Mouse (Mus musculus) ES-Bruce4 (cell line): ENCODE data around the gene Opa1. TPM values are rescaled to one million over a fixed set of nuclear protein-coding genes. Genes with fewer than 3 reads are reported as not detected.

Experiments used
- H3K27ac ChIP-seq: 2 replicates; pipeline ENCODE4 v1.5.1; 2012; ENCODE audit warnings: low read length, inconsistent platforms; ENCODE audit not compliant: insufficient read depth
- H3K27me3 ChIP-seq: 2 replicates; pipeline ENCODE4 v1.6.1; 2012; ENCODE audit warnings: mild to moderate bottlenecking, low read length, inconsistent platforms; ENCODE audit not compliant: control insufficient read depth, poor library complexity, insufficient read depth, severe bottlenecking
- H3K36me3 ChIP-seq: 2 replicates; pipeline ENCODE4 v1.6.1; 2012; ENCODE audit warnings: inconsistent platforms, mild to moderate bottlenecking, low read length, moderate library complexity; ENCODE audit not compliant: control insufficient read depth, poor library complexity, insufficient read depth, severe bottlenecking
- H3K4me1 ChIP-seq: one replicate; pipeline ENCODE4 v1.8.1; 2011; ENCODE audit warnings: low read length; ENCODE audit not compliant: control insufficient read depth, insufficient read depth
- H3K4me3 ChIP-seq: 2 replicates; pipeline ENCODE4 v1.5.1; 2011; ENCODE audit warnings: low read depth, mild to moderate bottlenecking, low read length
- H3K9ac ChIP-seq: 2 replicates; pipeline ENCODE4 v1.6.1; 2012; ENCODE audit warnings: low read depth, mild to moderate bottlenecking, inconsistent platforms; ENCODE audit not compliant: poor library complexity, severe bottlenecking
- H3K9me3 ChIP-seq: replicated peaks from 2 replicates; pipeline ENCODE4 v1.6.1; 2012; ENCODE audit warnings: mild to moderate bottlenecking, low read length, inconsistent platforms; ENCODE audit not compliant: control insufficient read depth, poor library complexity, insufficient read depth, severe bottlenecking
- CTCF ChIP-seq: IDR thresholded peaks from one replicate; pipeline ENCODE4 v1.8.1; 2011; ENCODE audit warnings: low read depth, low read length
- EP300 ChIP-seq: IDR thresholded peaks from 2 replicates; pipeline ENCODE4 v1.6.1; 2011; ENCODE audit warnings: low read depth, low read length; ENCODE audit not compliant: insufficient read depth
- POLR2A ChIP-seq: IDR thresholded peaks from one replicate; pipeline ENCODE4 v1.8.1; 2011; ENCODE audit warnings: low read length; ENCODE audit not compliant: insufficient read depth
- polyA plus RNA-seq: library from polyadenylated mRNA; stranded (reverse); fragments of >200 nt; gene quantifications from 2 replicates; pipeline ENCODE4 v1.2.4, GENCODE M21; 2011; ENCODE audit warnings: low read depth; ENCODE audit not compliant: missing spikeins, insufficient read depth, insufficient read length

The Opa1 gene
- polyA plus RNA-seq, 1 experiment = 60.7 TPM

DNA sequence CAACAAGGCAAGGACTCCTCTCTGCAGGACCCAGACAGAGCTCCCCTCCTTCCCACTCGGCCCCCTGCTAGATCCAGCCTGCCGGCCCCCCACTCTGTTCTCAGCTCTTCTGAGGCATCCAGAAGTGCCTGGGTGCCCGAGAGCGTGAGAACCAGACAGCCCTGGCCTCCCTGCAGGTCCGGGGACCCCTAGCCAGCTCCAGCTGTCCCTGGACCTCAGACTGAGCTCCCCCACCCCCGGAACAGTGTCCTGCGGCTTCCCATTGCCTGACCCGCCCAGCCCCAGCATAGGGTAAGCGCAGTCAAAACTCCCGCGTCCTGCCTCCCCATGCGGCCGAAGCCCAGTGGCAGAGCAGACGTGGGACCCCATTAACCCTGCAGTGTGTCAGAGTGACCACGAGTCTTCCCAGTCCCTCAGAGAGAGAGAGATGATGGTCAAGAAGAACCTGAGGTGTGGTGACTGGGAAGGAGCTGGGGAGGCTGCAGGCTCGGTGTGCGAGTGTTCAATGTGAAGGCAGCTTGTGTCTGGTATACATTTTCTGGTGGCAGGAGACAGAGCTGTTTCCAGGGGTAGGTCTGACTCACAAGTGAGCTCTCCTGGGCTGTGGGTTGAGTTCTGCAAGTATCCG, 101.5 kb downstream of the Opa1 start:
- peak overlapping the region; percentile 27 for H3K4me3 ChIP-seq
- no peak for TF ChIP-seq POLR2A
- TF ChIP-seq EP300 = no peak
- TF ChIP-seq CTCF = no peak
- H3K27me3 ChIP-seq = no peaks in the 10 kb centered on the region
- no peaks in the 10 kb centered on the region for H3K36me3 ChIP-seq
- H3K9ac ChIP-seq = peak overlapping the region; percentile 46
- no peak overlapping the region for H3K27ac ChIP-seq
- H3K9me3 ChIP-seq = no peaks in the 10 kb centered on the region; the same call in 1 of the 2 replicates
- peaks cover 9% of the 10 kb centered on the region for H3K4me1 ChIP-seq

GRCm38 (mm10) chr16:29682555-29683431, 103.7 kb downstream of the Opa1 start:
- Histone ChIP-seq H3K4me3 (peak overlapping the region; percentile 77), H3K4me1 (peaks cover 9% of the 10 kb centered on the region), H3K36me3 (no peaks in the 10 kb centered on the region), H3K27ac (peak overlapping the region; percentile 94), H3K27me3 (no peaks in the 10 kb centered on the region), H3K9me3 (no peaks in the 10 kb centered on the region), H3K9ac (peak overlapping the region; percentile 50)
- TF ChIP-seq POLR2A (no peak), CTCF (no peak), EP300 (peak; percentile 98)

DNA sequence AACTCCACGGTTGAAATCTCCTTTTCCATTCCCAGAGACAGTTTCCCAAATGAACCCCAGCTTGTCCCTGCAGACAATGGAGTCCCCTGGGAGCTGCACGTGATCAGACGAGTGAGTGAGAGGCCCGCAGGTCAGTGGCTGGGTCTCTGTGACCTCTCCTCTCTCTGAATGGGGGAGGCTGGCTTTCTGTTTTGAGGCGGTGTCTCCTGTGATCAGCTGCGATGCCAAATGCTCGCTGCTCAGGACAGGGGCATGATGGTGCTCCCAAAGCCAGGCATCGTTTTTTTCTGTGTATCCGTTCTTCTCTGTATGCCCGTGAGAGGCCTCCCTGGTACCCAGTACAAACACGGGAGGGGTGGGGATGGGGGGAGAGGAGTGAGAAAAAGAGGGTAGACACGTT, 104.4 kb downstream of the Opa1 start:
- peak overlapping the region; percentile 35; the same call in 1 of the 2 replicates for H3K4me3 ChIP-seq
- H3K27ac ChIP-seq = peak overlapping the region; percentile 94
- H3K9me3 ChIP-seq = no peaks in the 10 kb centered on the region
- peaks cover 9% of the 10 kb centered on the region for H3K4me1 ChIP-seq
- H3K36me3 ChIP-seq = no peaks in the 10 kb centered on the region
- peak overlapping the region; percentile 50 for H3K9ac ChIP-seq
- H3K27me3 ChIP-seq = no peaks in the 10 kb centered on the region
- TF ChIP-seq EP300 (peak; percentile 97), POLR2A (no peak), CTCF (no peak)

DNA sequence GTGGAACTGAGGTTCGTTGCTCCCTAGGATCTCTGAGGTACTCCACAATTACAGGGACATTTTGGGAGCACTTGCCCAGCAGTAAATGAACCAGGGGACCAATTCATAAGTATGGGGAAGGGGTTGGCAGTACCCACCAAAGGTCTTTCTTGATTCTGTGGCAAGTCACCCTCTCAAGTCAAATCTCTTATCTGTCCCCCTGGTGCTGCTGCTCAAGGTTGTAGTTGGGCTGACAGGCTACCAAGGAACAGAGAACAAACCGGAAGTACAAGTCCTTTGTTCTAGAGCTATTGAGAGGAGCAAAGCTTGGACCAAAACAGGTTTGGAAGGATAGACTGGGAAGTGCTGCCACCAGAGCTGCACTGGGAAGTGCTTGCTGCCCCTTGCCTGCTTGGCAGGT, 105.0 kb downstream of the Opa1 start:
- Histone ChIP-seq H3K4me1 (peaks cover 9% of the 10 kb centered on the region), H3K4me3 (peak overlapping the region; percentile 26), H3K9me3 (no peaks in the 10 kb centered on the region), H3K27ac (peak overlapping the region; percentile 94), H3K27me3 (no peaks in the 10 kb centered on the region), H3K9ac (peak overlapping the region; percentile 50), H3K36me3 (no peaks in the 10 kb centered on the region)
- TF ChIP-seq POLR2A (no peak), EP300 (no peak), CTCF (no peak)

- no peaks in the 10 kb centered on the region for H3K9me3 ChIP-seq
- no peaks in the 10 kb centered on the region for H3K27me3 ChIP-seq
- TF ChIP-seq CTCF (no peak), EP300 (no peak), POLR2A (no peak)
- peak overlapping the region; percentile 50; the same call in 1 of the 2 replicates for H3K9ac ChIP-seq
- no peak overlapping the region for H3K4me3 ChIP-seq
- H3K36me3 ChIP-seq = no peaks in the 10 kb centered on the region
- H3K27ac ChIP-seq = peak overlapping the region; percentile 94
- peaks cover 7% of the 10 kb centered on the region for H3K4me1 ChIP-seq
Measured at GRCm38 (mm10) chr16:29684641-29685040, 105.5 kb downstream of the Opa1 start.
